Mouse (Mus musculus): ENCODE data around the gene Speer4a. TPM values are rescaled to one million over a fixed set of nuclear protein-coding genes. Genes with fewer than 3 reads are reported as not detected.

Speer4a gene
- polyA plus RNA-seq, 1 experiment = 0.01 TPM

Other genes with a start within 250 kb of the Speer4a start
- gene Gm21663, start 97.2 kb downstream of the Speer4a start, polyA plus RNA-seq (2012; fragmentation: generic; extraction: Trizol) = not detected
- gene Gm21671, start 85.1 kb downstream of the Speer4a start, polyA plus RNA-seq (2012; fragmentation: generic; extraction: Trizol) = not detected
- not detected for gene Gm21680, start 66.9 kb downstream of the Speer4a start, polyA plus RNA-seq (2012; fragmentation: generic; extraction: Trizol)
- not detected for gene Gm21698, start 50.9 kb downstream of the Speer4a start, polyA plus RNA-seq (2012; fragmentation: generic; extraction: Trizol)
- not detected for gene Gm1979, start 34.8 kb downstream of the Speer4a start, polyA plus RNA-seq (2012; fragmentation: generic; extraction: Trizol)
- not detected for gene Gm5862, start 16.6 kb downstream of the Speer4a start, polyA plus RNA-seq (2012; fragmentation: generic; extraction: Trizol)
- gene Gm7347, start 19.0 kb upstream of the Speer4a start, polyA plus RNA-seq (2012; fragmentation: generic; extraction: Trizol) = not detected
- not detected for gene Gm10471, start 49.7 kb upstream of the Speer4a start, polyA plus RNA-seq (2012; fragmentation: generic; extraction: Trizol)
- not detected for gene 5031410I06Rik, start 65.8 kb upstream of the Speer4a start, polyA plus RNA-seq (2012; fragmentation: generic; extraction: Trizol)
- gene Gm10220, start 81.9 kb upstream of the Speer4a start, polyA plus RNA-seq (2012; fragmentation: generic; extraction: Trizol) = not detected
- not detected for gene Gm7361, start 218.1 kb upstream of the Speer4a start, polyA plus RNA-seq (2012; fragmentation: generic; extraction: Trizol)